Mouse (Mus musculus) left cerebral cortex, adult 8-10 months (tissue): ENCODE results near the gene Kras. TPM values are rescaled to one million over a fixed set of nuclear protein-coding genes. Genes with fewer than 3 reads are reported as not detected.

Experiments
- DNase-seq, 2 experiments: peaks; one replicate each; pipeline ENCODE4 v3.0.0; 2022; ENCODE audit warnings: low spot score in 2 of 2
- total RNA-seq, 4 experiments: library from RNA; stranded (reverse); gene quantifications; 2 replicates each; pipeline ENCODE4 v1.2.4; 2022

Gene Kras
- total RNA-seq, 4 experiments from 2014 or later: 70.6 to 83.1 (median 72.7) TPM

DNA sequence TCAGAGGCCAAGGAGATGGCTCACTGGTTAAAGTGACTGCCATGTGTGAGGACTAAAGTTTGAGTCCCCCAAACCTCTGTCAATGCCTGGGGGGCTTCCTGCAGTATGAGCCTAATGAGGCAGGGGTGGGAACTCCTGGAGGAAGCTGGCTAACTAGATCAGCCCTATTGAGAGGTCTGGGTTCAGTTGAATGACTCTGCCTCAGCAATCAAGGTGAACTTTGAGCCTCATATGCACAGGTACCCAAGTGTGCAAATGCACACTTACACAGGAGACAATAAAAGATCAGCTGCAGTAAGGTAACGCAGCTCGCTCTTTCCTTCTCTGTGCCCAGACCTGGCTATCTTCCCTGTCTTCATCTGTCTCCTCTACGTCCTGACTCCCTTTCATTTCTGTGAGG lies 57.0 kb downstream of the Kras start:
- no peak for DNase-seq

DNA sequence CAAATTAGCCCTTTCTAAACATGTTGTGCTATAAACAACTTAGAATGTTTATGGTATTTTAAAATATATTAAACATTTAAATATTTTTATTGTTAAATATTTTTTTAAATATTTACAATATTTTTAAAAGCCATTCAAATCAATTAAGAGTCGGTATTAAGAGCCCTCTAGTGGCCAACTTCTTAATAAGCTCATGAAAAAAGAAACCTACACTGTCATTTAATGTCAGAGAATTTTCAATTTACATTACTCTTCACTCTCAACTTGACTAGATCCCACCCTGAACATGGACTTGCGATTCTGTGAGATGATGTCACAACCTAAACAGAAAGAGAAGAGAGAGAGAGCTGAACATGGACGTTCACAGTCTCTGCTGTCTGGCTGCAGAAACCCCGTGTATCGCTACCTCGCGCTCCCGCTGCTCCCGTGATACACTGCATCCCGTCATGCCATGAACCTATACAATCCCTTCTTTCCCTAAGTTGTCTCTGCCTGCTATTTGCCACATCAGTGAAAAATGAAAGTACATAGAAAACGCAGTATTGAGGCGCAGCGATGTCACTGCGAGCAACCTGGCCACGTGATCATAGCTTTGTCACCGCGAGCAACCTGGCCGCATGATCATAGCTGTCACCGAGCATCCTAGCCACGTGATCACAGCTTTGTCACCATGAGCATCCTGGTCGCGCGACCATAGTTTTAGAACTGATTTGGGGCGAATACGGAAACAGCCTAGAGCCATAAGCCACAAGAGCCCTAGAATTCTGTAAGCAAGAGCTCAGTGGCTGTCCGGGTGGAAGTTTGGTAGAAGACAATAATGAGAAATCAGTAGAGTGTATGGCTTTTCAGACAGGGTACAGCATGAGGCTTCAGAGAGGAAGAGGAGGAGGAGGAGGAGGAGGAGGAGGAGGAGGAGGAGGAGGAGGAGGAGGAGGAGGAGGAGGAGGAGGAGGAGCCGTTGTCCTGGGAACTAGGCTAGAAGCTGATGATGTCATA lies 62.6 kb downstream of the Kras start:
- DNase-seq: peak; percentile 21 to 74

DNA sequence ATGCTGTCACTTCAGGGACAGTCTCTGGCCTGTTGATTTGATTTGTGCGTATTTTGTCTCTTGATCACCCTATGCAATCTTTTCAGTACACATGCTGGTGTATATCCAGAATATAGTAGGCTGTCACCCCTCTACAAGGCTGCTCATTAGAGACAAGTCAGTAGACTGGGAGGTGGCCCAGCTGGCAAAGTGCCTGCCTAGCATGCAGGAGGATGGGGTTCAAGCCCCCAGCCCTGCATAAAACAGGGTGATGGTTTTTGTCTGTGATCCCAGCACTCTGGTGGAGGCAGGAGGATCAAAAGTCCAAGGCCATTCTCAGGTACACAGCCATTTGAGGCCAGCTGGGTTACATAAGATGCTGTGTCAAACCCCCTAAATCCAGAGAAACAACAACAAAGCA lies 63.9 kb downstream of the Kras start:
- no peak for DNase-seq

DNA sequence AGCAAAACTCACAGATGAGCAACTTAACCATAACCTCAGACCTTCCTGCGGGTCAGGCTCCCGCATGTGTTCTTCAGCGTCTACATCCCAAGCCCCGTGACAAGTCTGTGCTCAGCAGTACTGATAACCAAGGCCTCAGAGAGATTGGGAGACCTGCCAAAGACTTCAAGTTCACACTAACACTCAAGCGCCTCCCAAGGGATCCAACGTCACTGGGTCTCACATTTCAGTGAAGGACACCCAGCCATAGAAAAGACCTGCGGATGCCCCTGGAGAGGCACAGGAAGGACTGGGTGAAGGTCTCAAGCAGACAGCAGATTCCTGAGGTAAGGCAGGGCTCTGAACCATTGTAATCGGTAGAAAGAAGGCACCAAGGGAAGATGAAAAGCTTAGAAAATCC lies 68.0 kb downstream of the Kras start:
- no peak for DNase-seq

DNA sequence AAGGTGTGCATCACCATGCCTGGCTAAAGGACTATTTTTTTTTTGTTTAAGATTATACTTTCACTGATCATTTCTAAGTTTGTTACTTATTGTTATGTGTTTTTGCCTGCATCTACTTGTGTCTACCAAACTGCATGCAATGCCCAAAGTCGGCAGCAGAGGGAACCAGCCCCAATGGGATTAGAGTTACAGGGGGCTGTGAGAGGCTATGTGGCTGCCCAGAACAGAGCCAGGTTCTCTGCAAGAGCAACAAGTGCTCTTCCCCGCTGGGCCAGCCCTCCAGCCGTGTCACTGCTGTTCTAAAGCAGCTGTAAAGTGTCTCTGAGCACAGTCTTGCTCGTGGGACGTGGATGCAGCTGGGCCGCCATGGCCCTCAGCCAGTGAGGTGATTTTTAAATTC lies 70.4 kb downstream of the Kras start:
- DNase-seq: peak in 1 of 2 experiments; percentile 48

DNA sequence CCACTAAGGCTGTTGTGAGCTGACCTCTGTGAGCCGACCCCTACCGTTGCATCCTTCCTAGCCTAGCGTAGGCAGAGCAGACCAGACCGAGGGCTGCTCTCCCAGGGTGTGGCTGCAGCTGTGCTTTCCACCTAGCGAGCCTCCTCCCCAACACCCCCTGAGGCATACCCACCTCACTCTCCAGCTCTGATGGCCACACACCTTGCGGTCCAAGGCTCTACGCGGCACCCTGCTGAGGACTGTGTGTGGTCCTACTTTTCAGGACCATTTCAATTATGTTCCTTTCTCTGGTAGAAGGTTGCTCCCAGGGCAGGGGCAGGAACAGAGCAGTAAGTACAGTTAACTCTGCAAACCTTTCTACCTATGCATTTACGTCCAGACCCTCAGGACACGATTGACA lies 73.6 kb downstream of the Kras start:
- no peak for DNase-seq

DNA sequence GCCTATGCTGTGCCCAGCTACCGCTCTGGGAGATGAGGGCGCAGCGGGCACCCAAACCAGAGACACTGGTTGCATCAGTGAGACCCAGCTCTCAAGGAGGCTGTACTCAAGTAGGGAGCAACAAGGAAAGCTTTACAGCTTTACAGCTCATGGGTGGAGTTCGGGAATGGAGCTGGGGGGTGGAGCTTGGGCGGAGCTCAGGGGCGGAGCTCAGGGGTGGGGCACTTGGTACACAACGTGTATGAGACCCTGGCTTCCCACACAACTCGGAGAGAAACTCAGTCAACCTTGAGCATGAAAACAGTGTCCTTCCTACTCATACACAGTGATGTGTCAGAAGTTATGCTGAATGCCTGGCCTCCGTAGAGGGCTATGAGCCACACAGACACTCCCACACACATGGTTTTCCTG lies 74.5 kb downstream of the Kras start:
- no peak for DNase-seq

DNA sequence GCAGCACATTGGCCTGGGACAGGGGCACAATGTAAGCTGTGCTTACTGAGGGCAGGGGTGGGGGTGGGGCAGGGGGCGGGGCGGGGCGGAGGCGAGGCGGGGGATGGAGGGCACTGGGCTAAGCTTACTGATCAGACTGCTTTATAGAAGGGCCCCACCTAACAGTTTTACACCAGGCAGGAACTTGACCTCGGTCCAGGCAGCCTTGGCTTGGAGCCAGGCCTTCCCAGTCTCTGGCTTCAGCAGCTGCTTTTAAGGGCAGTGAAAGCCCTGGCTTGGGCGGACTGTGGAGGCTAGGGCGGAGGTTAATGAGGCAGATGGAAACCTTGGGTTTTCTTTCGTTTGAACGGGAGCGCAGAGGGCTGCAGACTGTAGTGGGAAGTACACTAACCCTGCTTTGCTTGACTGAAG lies 76.3 kb downstream of the Kras start:
- no peak for DNase-seq

DNA sequence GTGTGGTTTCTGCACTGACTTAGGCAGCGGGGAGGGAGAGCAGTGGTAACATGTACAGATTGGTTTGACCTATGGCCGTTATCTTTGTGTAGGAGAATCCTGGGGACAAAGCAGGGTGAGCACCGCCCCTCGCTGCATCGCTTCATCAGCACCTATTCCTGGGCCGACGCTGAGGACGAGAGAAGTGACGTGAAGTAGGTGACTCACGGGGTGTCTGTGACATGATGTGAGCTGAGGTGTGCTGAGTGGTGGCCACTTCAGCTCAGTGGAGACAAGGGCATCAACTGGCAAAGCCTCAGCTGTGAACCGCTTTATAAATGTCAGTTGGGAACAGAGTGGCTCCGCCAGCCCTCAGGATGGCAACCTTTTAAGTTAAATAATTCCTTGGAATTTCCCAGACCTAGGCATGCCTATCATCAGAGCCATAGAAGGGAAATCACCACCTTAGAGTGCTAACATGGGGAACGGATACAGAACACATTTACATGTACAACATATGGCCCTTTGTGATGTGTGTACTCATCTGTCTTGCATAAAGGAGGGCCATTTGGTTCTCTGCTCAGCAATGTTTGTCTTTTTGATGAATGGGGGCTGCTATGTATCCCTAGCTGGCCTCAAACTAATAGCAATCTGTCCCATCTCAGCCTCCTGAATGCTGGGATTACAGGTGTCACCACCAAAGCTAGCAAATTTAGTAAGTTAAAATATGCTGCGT lies 78.0 kb downstream of the Kras start:
- DNase-seq: no peak

Other genes starting within 250 kb of the Kras start
- 10 to 100 TPM; 92.3 to 98.0 (median 95.9) TPM for gene Bcat1, start 174.1 kb downstream of the Kras start, total RNA-seq
- gene Lrmp, start 134.6 kb downstream of the Kras start, total RNA-seq: 1 to 10 TPM; 1.8 to 8.3 (median 4.6) TPM
- gene Casc1, start 39.2 kb downstream of the Kras start, total RNA-seq: 1 to 10 TPM; 1.1 to 1.9 (median 1.2) TPM
- gene Etfrf1, start 39.1 kb downstream of the Kras start, total RNA-seq: 10 to 100 TPM; 24.0 to 27.9 (median 26.4) TPM